Mouse (Mus musculus) mouse trophoblast stem cell (cell line): ENCODE results near the gene Cdk5rap1.

Experiments used
- in situ Hi-C, 2 experiments: fragments of 300-500 bp; cut with MseI, MboI; formaldehyde crosslinking; loops; 2 replicates in 1 of 2; 3 replicates in 1 of 2; pipeline ENCODE4 v1.15.1; 2025

Gene Cdk5rap1

GRCm38 (mm10) chr2:154372842-154373500, at the start of gene Cdk5rap1:
Cdk5rap1 (minus strand) TSS chr2:154373010.
- in situ Hi-C loops = loop anchor here (10.0 kb wide), 2 partner anchors 158 to 168 kb away; no protein-coding TSS in a partner anchor

DNA sequence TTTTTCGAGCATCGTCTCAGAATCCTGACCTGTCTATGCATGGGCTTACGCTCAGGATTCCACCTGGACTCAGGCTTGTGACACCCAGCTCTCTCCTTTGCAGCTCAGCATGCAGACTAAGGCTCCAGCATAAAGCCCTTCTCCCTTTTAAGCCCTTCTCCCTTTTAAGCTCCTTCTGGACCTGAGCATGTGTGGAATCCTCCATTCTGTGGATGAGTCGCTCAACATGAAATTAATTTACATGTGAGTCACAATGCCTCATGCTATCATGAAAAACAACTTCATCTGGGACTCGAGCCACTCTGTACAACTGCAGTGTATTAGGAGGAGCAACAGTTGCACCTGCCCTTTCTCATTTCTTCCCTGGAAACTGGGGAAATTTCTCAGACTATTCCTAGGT, 49.4 kb upstream of the Cdk5rap1 start:
- in situ Hi-C loops = no loop called here

DNA sequence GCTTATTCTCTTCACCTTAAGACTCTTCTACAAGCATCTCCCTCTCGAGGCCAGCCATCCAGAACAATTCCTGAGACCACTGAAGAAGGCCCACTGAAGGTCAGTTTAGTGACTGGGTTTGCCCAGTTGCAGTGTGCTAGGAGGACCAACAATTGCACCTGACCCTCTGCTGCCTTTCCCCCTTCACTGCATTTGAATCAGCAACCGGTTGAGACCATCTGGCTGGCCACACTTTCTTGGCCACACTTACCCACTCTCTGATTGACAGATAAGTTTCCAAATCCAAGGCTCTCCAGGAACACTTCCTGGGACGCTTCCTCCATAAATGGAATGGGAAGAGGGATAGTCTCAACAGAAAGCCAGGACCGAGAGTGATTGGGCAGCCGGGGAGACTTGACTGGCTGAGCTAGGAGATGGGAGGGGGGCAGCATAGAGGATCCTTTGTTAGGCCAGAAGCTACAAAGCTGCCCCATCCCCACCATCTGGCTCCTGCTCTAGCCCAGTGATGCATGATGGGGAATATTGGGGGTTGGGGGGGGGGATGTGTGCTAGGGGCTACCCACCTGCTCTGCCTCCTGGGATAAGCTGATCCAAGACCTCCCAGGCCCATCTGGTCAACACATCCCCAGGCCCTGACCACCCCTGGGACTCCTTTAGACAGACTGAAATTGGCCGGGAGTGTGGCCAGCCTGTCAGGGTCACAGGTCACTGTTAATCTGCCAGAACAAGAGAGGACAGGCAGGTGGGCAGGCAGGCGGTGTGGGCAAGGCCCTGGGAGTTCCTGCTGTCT, 48.3 kb upstream of the Cdk5rap1 start:
- in situ Hi-C loops = no loop called here

GRCm38 (mm10) chr2:154419631-154420515, 47.1 kb upstream of the Cdk5rap1 start:
- in situ Hi-C loops = loop anchor here in 1 of 2 experiments (10.0 kb wide), 1 partner anchor 165 kb away; no protein-coding TSS in a partner anchor

- in situ Hi-C loops = loop anchor here in 1 of 2 experiments (10.0 kb wide), 1 partner anchor 167 kb away; no protein-coding TSS in a partner anchor
Measured at GRCm38 (mm10) chr2:154418001-154418400, 45.2 kb upstream of the Cdk5rap1 start.

DNA sequence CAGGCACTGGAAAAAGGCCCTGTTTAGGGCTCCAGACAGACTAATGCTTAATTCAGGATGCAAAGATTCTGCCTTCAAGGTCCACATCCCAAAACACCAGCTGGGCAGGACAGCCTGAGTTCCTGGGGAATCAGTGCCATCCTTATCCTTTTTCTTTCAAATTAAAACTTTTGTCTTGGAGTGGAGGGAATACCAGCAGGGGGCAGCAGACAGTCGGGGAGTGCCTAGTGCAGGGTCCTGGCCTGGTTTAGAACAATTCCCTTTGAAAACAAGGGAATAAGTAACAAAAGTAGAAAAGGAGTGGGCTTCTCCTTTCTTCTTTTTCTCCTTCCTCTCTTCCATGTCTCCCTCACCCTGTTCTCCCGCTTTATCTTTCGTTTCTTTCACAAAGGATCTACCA, 44.3 kb upstream of the Cdk5rap1 start:
- in situ Hi-C loops = loop anchor here in 1 of 2 experiments (10.0 kb wide), 1 partner anchor 168 kb away; no protein-coding TSS in a partner anchor

DNA sequence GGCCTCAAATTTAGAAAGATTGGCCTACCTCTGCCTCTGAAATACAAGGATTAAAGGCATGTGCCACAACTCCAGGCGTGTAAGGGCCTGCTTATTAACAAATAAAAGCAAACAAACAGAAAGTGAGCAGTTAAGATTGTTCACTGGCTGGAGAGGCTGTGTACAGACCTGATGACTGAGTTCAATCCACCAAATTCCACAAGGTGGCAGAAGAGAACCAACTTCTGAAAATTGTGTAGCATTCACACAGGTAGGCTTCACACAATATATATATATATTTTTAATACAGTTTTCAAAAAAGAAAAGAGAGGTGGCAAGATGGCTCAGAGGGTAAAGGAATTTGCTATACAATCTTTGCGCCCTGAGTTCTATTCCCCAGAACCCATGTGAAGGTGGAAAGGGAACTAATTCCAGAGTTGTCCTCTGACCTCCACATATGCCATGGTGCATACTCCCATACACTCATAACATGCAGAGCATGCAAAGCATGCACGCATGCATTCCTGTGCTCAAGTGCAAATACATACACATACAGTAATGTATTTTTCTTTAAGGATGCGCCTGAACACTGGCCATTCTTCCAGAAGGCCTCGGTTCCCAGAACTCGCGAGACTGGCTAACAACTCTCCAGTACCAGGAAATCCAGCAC, 39.3 kb upstream of the Cdk5rap1 start:
- in situ Hi-C loops = loop anchor here (5.0 to 10.0 kb wide), 2 partner anchors 130 to 173 kb away; no protein-coding TSS in a partner anchor

DNA sequence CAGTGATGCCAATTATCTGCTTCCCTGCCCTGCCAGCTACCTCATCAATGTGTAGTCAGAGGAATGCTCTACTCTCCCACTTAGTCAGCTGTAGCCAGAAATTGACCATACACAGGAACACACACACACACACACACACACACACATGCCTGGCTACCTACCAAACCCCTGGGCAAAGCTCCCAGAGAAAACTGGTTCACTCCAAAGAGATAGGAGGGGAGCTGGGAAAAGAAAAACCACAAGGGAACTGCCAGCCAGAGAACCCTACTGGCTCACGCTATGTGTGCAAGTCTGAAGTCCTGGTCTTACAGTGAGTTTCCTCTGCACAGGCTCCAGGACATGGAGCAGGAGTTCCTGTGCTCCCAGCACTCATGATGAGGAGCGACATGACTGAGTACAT, 37.5 kb upstream of the Cdk5rap1 start:
- in situ Hi-C loops = loop anchor here (5.0 to 10.0 kb wide), 2 partner anchors 132 to 174 kb away; no protein-coding TSS in a partner anchor

DNA sequence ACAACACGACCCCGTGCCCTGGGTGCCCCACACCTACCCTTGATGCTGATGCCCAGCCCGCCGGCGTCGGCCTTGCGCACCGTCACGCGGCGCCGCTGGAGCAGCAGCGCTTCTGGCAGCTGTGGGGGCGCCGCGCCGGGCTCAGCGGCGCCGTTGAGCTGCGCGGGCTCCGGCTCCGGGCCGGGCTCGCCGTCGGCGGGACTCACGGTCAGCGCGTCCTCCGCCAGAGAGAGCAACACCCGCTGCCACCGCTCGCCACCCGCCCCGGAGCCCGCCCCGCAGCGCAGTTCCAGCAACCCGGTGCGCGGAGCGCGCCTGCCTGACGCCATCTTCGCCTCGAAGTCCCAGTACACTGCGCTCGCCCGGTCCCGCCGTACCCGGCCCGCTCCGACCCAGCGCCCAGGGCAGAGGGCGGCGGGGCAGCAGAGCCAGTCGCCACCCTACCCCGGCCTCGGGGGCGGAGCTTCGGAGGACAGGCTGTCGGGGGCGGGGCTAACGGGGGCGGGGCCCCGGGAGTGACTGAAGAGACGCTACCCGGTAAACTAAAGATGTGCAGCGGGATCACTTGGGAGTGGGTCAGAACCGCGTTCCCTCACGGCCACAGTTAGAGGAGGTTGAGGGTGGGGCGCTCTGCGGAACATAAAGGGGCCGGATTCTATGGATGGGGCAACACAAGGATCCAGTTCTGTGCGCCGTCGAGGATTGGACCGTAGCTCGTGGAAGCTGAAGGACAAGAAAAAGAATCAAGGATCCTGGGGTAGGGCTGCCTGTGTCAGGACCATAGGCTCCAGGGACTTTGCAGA, 35.0 kb upstream of the Cdk5rap1 start, which contains the start of gene Snta1:
Snta1 (minus strand) TSS at position 457 of the 803 bp plus-strand sequence.
- in situ Hi-C loops = no loop called here

DNA sequence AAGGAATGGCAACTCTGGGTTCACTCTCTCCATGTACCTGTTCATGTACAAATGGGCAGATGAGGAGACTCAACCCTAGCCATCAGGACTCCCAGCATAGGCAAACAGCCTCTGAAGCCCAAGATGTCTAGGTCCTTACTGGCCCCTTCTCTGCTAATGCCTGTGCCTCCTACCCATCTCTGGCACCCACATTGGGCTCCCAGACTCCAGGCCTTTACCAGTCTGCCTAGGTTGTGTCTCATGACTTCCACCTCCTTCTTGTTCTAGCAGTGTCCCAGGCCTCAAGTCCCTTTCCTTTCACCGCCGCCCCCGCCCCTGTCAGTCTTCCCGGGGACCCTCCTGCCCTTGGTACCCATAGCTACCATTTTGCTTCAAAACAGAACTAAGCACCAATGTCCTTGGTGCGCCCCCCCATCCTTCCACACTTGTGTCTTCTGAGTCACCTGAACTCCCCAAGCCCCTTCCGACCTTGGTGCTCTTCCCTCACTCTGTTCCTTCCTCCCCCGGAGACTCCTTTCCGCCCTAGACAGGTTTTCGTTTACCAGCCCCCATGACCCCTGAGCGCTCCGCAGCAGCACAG, 34.3 kb upstream of the Cdk5rap1 start:
- in situ Hi-C loops = no loop called here

GRCm38 (mm10) chr2:154405447-154405994, 32.7 kb upstream of the Cdk5rap1 start:
- in situ Hi-C loops = no loop called here

- in situ Hi-C loops = no loop called here
Measured at GRCm38 (mm10) chr2:154402811-154403210, 30.0 kb upstream of the Cdk5rap1 start.

- in situ Hi-C loops = no loop called here
Measured at GRCm38 (mm10) chr2:154401976-154402375, 29.2 kb upstream of the Cdk5rap1 start.

DNA sequence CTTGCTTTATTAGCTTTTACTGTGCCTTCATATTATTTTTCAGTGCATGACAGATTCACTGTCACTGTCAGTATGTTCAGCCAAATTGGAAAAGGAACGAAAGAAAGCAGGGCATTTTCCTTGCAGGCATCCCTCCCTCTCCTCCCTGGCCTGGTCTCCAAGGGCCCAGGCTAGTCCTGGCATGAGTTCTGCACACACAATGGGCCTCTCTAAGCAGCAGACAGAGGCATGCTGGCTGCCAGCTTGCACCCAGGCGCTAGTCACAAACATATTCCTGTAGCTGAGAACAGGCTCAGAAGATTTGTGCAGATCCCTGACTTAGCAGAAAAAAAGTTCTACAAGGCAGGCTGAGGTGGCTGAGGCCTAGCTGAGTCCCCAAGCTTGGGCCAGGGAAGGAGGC, 26.5 kb upstream of the Cdk5rap1 start:
- in situ Hi-C loops = no loop called here

DNA sequence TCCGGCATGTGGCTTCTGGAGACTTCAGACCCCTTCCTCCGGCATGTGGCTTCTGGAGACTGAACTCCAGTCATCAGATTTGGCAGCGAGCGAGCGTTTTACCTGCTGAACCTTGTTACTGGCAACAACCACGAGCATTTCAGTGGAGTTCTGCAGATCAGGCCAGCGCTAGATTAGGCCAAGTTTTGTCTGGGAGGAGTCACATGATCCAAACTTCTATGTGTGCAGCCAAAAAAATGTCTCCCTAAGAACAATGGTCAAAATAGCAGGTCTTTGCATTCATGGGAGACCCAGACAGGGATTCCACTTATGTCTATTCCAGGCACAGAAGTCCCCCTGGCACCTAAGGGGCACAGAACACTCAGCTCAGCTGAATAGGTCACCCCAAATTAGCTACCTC, 25.5 kb upstream of the Cdk5rap1 start:
- in situ Hi-C loops = no loop called here

DNA sequence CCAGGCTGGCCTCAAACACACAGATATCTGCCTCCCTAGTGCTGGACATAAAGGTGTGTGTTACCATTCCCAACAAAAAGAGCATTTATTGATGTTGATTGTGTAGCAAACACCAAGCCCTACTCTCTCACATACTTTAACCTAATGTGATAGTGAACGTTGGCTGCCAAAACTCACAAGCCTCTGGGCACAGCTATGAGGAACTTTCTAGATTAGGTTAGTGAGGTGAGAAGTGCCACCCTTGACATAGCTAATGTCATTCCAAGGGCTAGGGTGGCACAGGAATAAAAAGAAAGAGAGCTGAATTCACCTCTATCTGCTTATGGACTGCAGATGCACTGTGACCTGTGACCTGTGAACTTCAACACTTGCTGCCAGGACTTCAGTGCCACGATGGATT, 23.7 kb upstream of the Cdk5rap1 start:
- in situ Hi-C loops = no loop called here

- in situ Hi-C loops = no loop called here
Measured at GRCm38 (mm10) chr2:154394602-154395001, 21.8 kb upstream of the Cdk5rap1 start.

- in situ Hi-C loops = no loop called here
Measured at GRCm38 (mm10) chr2:154390180-154390964, 17.6 kb upstream of the Cdk5rap1 start.

GRCm38 (mm10) chr2:154379103-154379502, 6.3 kb upstream of the Cdk5rap1 start:
- in situ Hi-C loops = loop anchor here (10.0 kb wide), 2 partner anchors 164 to 174 kb away; no protein-coding TSS in a partner anchor
